Mouse (Mus musculus): ENCODE results near the gene Rnf10. TPM values are rescaled to one million over a fixed set of nuclear protein-coding genes. Genes with fewer than 3 reads are reported as not detected.

Gene Rnf10
- polyA plus RNA-seq, 1 experiment = 194 TPM

GRCm38 (mm10) chr5:115273549-115274135, 944 bp upstream of the Rnf10 start:
- TF ChIP-seq CEBPB (IDR thresholded peaks at IDR 0.05; ENCODE audit: low read depth) = no peak
- no peak for TF ChIP-seq MYOG (IDR thresholded peaks at IDR 0.05; ENCODE audit: control insufficient read depth, extremely low read depth, insufficient read length)
- no peak for TF ChIP-seq FOSL1 (IDR thresholded peaks at IDR 0.05; ENCODE audit: insufficient read depth, low read length, poor library complexity, severe bottlenecking)
- TF ChIP-seq CTCF (IDR thresholded peaks at IDR 0.05; ENCODE audit: control insufficient read depth, insufficient read depth, insufficient read length) = no peak
- TF ChIP-seq USF1 (IDR thresholded peaks at IDR 0.05; ENCODE audit: low read depth) = no peak
- TF ChIP-seq MAX (IDR thresholded peaks at IDR 0.05) = no peak
- TF ChIP-seq MYOD1 (IDR thresholded peaks at IDR 0.05; ENCODE audit: control insufficient read depth, insufficient read length, low read depth) = no peak
- peaks cover 16% of the 10 kb centered on the region for H3K36me3 ChIP-seq (ENCODE audit: control insufficient read depth, insufficient read depth)
- no peaks in the 10 kb centered on the region for H3K27me3 ChIP-seq (ENCODE audit: control insufficient read depth, insufficient read depth, insufficient read length)
- peaks cover 40% of the 10 kb centered on the region for H3K79me2 ChIP-seq (ENCODE audit: control insufficient read depth, insufficient read depth)
- H3K4me3 ChIP-seq (ENCODE audit: insufficient read depth, poor library complexity, severe bottlenecking) = no peak overlapping the region
- peaks cover 37% of the 10 kb centered on the region for H3K79me3 ChIP-seq (ENCODE audit: low read depth)
- H3ac ChIP-seq (ENCODE audit: control insufficient read depth, insufficient read length, low read depth) = no peak overlapping the region

DNA sequence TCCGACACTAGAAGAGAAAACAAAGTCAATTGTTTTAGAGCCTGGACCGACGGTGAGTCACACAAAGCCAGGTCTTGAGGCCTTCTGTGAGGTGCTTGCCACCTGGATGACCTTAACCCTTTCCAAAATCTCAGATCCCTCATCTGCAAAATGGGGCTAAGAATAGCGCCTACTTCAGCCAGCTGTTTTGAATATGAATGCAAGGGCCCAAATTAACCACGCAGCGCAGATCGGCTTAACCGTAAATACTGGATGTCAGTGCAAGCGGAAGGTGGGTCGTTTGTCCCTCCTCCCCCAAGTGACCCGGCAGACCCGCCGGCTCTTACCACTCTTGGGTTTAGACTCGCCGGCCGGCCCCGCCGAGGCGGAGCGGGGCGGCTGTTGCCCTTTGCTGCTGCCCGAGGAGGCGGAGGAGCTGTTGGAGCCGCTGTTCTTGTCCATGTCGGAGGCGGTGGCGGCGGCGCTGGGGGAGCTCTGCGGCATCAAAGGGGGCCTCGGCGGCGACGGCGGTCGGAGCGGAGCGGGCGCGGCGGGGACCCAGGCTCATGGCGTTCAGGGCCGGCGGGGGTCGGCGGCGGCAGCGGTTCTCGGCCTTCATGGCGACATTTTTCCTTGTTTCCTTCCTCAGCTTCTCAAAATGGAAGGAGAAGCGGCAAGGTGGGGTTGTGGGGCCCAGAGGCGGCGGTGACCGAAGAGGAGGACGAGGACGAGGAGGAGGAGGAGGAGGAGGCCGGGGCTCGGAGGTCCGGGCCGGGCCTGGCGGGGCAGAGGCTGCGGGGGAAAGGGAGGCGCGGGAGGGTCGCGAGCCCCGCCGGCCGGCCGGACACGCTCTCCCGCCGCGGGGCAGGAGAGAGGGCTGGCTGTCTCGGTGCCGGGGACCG, 527 bp downstream of the Rnf10 start:
- peaks cover 49% of the 10 kb centered on the region for H3K79me3 ChIP-seq (ENCODE audit: low read depth)
- no peaks in the 10 kb centered on the region for H3K27me3 ChIP-seq (ENCODE audit: control insufficient read depth, insufficient read depth, insufficient read length)
- H3K36me3 ChIP-seq (ENCODE audit: control insufficient read depth, insufficient read depth) = peaks cover 22% of the 10 kb centered on the region
- H3K79me2 ChIP-seq (ENCODE audit: control insufficient read depth, insufficient read depth) = peaks cover 55% of the 10 kb centered on the region
- peak overlapping the region; percentile 91 for H3ac ChIP-seq (ENCODE audit: control insufficient read depth, insufficient read length, low read depth)
- TF ChIP-seq CTCF (IDR thresholded peaks at IDR 0.05; ENCODE audit: control insufficient read depth, insufficient read depth, insufficient read length) = no peak
- no peak for TF ChIP-seq CEBPB (IDR thresholded peaks at IDR 0.05; ENCODE audit: low read depth)
- peak overlapping the region; percentile 86 for H3K4me3 ChIP-seq (ENCODE audit: insufficient read depth, poor library complexity, severe bottlenecking)

- peaks cover 70% of the 10 kb centered on the region for H3K79me3 ChIP-seq (ENCODE audit: low read depth)
- H3K36me3 ChIP-seq (ENCODE audit: control insufficient read depth, insufficient read depth) = peaks cover 22% of the 10 kb centered on the region
- no peak overlapping the region for H3ac ChIP-seq (ENCODE audit: control insufficient read depth, insufficient read length, low read depth)
- no peak overlapping the region for H3K4me3 ChIP-seq (ENCODE audit: insufficient read depth, poor library complexity, severe bottlenecking)
- no peaks in the 10 kb centered on the region for H3K27me3 ChIP-seq (ENCODE audit: control insufficient read depth, insufficient read depth, insufficient read length)
- TF ChIP-seq MYOG (IDR thresholded peaks at IDR 0.05; ENCODE audit: control insufficient read depth, extremely low read depth, insufficient read length) (no peak), FOSL1 (IDR thresholded peaks at IDR 0.05; ENCODE audit: insufficient read depth, low read length, poor library complexity, severe bottlenecking) (no peak), MAX (IDR thresholded peaks at IDR 0.05) (no peak)
- H3K79me2 ChIP-seq (ENCODE audit: control insufficient read depth, insufficient read depth) = peaks cover 77% of the 10 kb centered on the region
These were observed 2.7 kb downstream of the Rnf10 start for GRCm38 (mm10) chr5:115269969-115270368.

DNA sequence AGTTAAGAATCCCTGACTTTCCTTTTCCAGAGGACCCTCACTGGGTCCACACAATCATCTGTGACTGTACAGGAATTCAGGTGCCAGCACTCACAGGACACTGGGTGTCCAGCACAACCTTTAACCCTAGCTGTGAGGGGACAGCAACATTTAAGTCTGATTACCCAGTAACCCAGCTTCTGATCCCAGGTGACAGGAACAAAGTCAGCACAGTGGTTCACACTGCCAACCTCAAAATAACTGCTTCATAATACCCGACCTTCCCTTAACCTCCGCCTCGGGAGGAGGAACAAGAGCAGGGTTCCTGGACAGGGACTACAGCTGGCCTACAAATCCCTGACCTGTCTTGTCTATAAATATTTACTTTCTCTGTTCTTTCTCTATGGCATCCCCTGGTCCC, 4.4 kb downstream of the Rnf10 start:
- Histone ChIP-seq H3K79me3 (ENCODE audit: low read depth) (peaks cover 79% of the 10 kb centered on the region), H3K79me2 (ENCODE audit: control insufficient read depth, insufficient read depth) (peaks cover 94% of the 10 kb centered on the region), H3K4me3 (ENCODE audit: insufficient read depth, poor library complexity, severe bottlenecking) (no peak overlapping the region), H3K27me3 (ENCODE audit: control insufficient read depth, insufficient read depth, insufficient read length) (no peaks in the 10 kb centered on the region), H3ac (ENCODE audit: control insufficient read depth, insufficient read length, low read depth) (no peak overlapping the region), H3K36me3 (ENCODE audit: control insufficient read depth, insufficient read depth) (peaks cover 22% of the 10 kb centered on the region)
- no peak for TF ChIP-seq USF1 (IDR thresholded peaks at IDR 0.05; ENCODE audit: low read depth)
- TF ChIP-seq CTCF (IDR thresholded peaks at IDR 0.05; ENCODE audit: control insufficient read depth, insufficient read depth, insufficient read length) = no peak
- TF ChIP-seq MYOG (IDR thresholded peaks at IDR 0.05; ENCODE audit: control insufficient read depth, extremely low read depth, insufficient read length) = no peak
- TF ChIP-seq MYOD1 (IDR thresholded peaks at IDR 0.05; ENCODE audit: control insufficient read depth, insufficient read length, low read depth) = no peak
- no peak for TF ChIP-seq CEBPB (IDR thresholded peaks at IDR 0.05; ENCODE audit: low read depth)

DNA sequence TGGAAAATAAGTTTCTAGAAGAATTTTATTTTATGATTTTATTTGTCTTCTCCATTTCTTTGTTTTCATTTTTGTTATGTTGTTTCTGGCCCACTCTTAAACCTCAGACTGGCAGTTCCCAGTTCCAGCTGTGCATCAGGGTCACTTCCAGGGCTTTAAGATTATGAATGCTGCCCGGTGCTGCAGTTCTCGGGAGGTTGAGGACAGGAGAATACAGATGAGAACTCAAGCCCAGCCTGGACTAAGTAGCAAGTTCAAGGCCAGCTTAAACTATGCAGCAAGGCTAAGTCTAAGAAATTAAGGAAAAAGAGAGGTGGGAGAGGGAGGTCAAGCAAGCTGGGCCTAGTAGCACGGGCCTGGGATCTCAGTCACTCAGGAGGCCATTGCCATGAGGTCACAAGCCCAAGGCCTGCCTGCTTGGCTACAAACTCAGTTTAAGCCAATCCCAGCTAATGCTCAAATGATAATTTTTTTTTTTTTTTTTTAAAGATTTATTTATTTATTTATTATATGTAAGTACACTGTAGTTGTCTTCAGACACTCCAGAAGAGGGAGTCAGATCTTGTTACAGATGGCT, 5.1 kb downstream of the Rnf10 start:
- H3ac ChIP-seq (ENCODE audit: control insufficient read depth, insufficient read length, low read depth) = no peak overlapping the region
- H3K79me3 ChIP-seq (ENCODE audit: low read depth) = peaks cover 86% of the 10 kb centered on the region
- H3K36me3 ChIP-seq (ENCODE audit: control insufficient read depth, insufficient read depth) = peaks cover 26% of the 10 kb centered on the region
- H3K27me3 ChIP-seq (ENCODE audit: control insufficient read depth, insufficient read depth, insufficient read length) = no peaks in the 10 kb centered on the region
- no peak for TF ChIP-seq MAX (IDR thresholded peaks at IDR 0.05)
- TF ChIP-seq CTCF (IDR thresholded peaks at IDR 0.05; ENCODE audit: control insufficient read depth, insufficient read depth, insufficient read length) = no peak
- no peak for TF ChIP-seq FOSL1 (IDR thresholded peaks at IDR 0.05; ENCODE audit: insufficient read depth, low read length, poor library complexity, severe bottlenecking)
- TF ChIP-seq MYOD1 (IDR thresholded peaks at IDR 0.05; ENCODE audit: control insufficient read depth, insufficient read length, low read depth) = no peak
- no peak for TF ChIP-seq USF1 (IDR thresholded peaks at IDR 0.05; ENCODE audit: low read depth)
- TF ChIP-seq CEBPB (IDR thresholded peaks at IDR 0.05; ENCODE audit: low read depth) = no peak
- no peak for TF ChIP-seq MYOG (IDR thresholded peaks at IDR 0.05; ENCODE audit: control insufficient read depth, extremely low read depth, insufficient read length)
- no peak overlapping the region for H3K4me3 ChIP-seq (ENCODE audit: insufficient read depth, poor library complexity, severe bottlenecking)
- peaks cover 100% of the 10 kb centered on the region for H3K79me2 ChIP-seq (ENCODE audit: control insufficient read depth, insufficient read depth)

All from C2C12 (cell line).